Mouse (Mus musculus): Measurements from ENCODE around the gene Vmn2r120. TPM values are rescaled to one million over a fixed set of nuclear protein-coding genes. Genes with fewer than 3 reads are reported as not detected.
"Not testable (repeated sequence)": the region's sequence is repeated elsewhere in the genome, so short reads cannot be mapped to it uniquely, and the experiment has no call there.

The Vmn2r120 gene
- not detected in 2 replicates for polyA plus RNA-seq (2015; fragmentation: Nextera tagmentation; extraction: Ambion mirVana)

- no peaks in the 10 kb centered on the region for H3K27me3 ChIP-seq (ENCODE audit: control insufficient read depth, insufficient read depth, low read length)
- H3K4me1 ChIP-seq (ENCODE audit: control insufficient read depth, insufficient read depth, low read length), result no peaks in the 10 kb centered on the region
- no peak within 1 kb of the TSS for H3K4me2 ChIP-seq (ENCODE audit: low read depth, low read length)
- no peaks in the 10 kb centered on the region for H3K36me3 ChIP-seq (ENCODE audit: control insufficient read depth, insufficient read depth, low read length)
- no peak for ATAC-seq (ENCODE audit: insufficient read depth, low FRiP score)
- 74% methylated on average over 1 of the region's 1 CpGs for WGBS
- no peaks in the 10 kb centered on the region for H3K9me3 ChIP-seq (replicated peaks; ENCODE audit: control insufficient read depth, low read length)
- H3K27ac ChIP-seq (ENCODE audit: low read length), result no peak within 1 kb of the TSS
- no peak within 1 kb of the TSS for H3K9ac ChIP-seq (ENCODE audit: low read length)
- no peak within 1 kb of the TSS for H3K4me3 ChIP-seq (replicated peaks; ENCODE audit: low read length)
Measured at GRCm38 (mm10) chr17:57545405-57545804, at the start of gene Vmn2r120. Vmn2r120 (minus strand) TSS chr17:57545505.

- not testable (repeated sequence) for H3K9me3 ChIP-seq (replicated peaks; ENCODE audit: control insufficient read depth, low read length); H3K9ac ChIP-seq (ENCODE audit: low read length); H3K36me3 ChIP-seq (ENCODE audit: control insufficient read depth, insufficient read depth, low read length); H3K27ac ChIP-seq (ENCODE audit: low read length); H3K4me1 ChIP-seq (ENCODE audit: control insufficient read depth, insufficient read depth, low read length); H3K4me2 ChIP-seq (ENCODE audit: low read depth, low read length); ATAC-seq (ENCODE audit: insufficient read depth, low FRiP score); H3K4me3 ChIP-seq (replicated peaks; ENCODE audit: low read length); H3K27me3 ChIP-seq (ENCODE audit: control insufficient read depth, insufficient read depth, low read length)
- 74% methylated on average over 6 of the region's 6 CpGs for WGBS
Measured at GRCm38 (mm10) chr17:57587273-57587672, 42.0 kb upstream of the Vmn2r120 start.

- H3K27ac ChIP-seq (ENCODE audit: low read length), result no peak overlapping the region
- H3K9me3 ChIP-seq (replicated peaks; ENCODE audit: control insufficient read depth, low read length), result no peaks in the 10 kb centered on the region
- H3K27me3 ChIP-seq (ENCODE audit: control insufficient read depth, insufficient read depth, low read length), result no peaks in the 10 kb centered on the region
- no peak overlapping the region for H3K9ac ChIP-seq (ENCODE audit: low read length)
- no peak overlapping the region for H3K4me3 ChIP-seq (replicated peaks; ENCODE audit: low read length)
- no peaks in the 10 kb centered on the region for H3K36me3 ChIP-seq (ENCODE audit: control insufficient read depth, insufficient read depth, low read length)
- no peaks in the 10 kb centered on the region for H3K4me1 ChIP-seq (ENCODE audit: control insufficient read depth, insufficient read depth, low read length)
- no peak overlapping the region for H3K4me2 ChIP-seq (ENCODE audit: low read depth, low read length)
- ATAC-seq (ENCODE audit: insufficient read depth, low FRiP score), result no peak
- 69% methylated on average over 16 of the region's 16 CpGs for WGBS
Measured at GRCm38 (mm10) chr17:57574075-57574705, 28.9 kb upstream of the Vmn2r120 start.

Other genes with a start within 250 kb of the Vmn2r120 start
- gene Adgre1, start 186.8 kb downstream of the Vmn2r120 start, polyA plus RNA-seq (2015; fragmentation: Nextera tagmentation; extraction: Ambion mirVana), result 8.8 and 9.7 TPM in 2 replicates
- gene Gm21834, start 196.7 kb upstream of the Vmn2r120 start, polyA plus RNA-seq (2015; fragmentation: Nextera tagmentation; extraction: Ambion mirVana), result not detected in 2 replicates
- 0.11 TPM in 1 of 2 replicates, not detected in the other for gene Cntnap5c, start 224.1 kb upstream of the Vmn2r120 start, polyA plus RNA-seq (2015; fragmentation: Nextera tagmentation; extraction: Ambion mirVana)

Data from stomach, embryonic 16.5 days (tissue).